Mouse (Mus musculus): ENCODE results near the gene Atp7b.

Gene Atp7b

DNA sequence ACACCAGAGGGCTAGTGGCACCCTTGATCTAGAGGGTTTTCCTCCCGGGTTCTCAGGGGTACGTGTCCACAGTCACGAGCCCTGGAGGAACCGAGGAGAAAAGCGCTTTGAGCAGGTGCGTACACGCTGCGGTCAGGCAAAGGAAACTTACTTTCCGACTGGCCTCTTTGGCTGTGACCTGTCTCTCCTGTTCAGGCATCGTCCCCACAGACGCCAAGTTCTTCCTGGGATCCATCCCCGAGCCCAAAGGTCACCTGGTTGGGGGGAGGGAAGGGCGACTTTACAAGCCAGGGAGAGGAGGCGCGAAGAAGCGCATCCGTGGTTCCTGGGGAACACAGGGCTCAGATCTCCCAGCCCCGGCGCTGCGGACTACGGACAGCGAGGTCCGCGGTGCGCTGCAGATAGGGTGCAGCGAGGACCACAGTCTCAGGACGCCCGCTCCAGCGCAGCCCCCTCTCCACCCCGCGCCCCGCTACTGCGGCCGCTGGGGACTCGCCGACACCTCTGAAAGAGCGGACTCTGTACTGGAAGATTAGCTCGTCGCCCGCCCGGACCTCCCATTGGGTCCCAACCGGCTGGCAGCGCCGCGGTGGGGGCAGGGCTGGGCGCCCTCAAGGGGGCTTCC is at the start of gene Atp7b:
TSS of gene Atp7b (minus strand) at position 485 of the 625 bp plus-strand sequence.
- no peak for DNase-seq (ENCODE audit: low spot score)

DNA sequence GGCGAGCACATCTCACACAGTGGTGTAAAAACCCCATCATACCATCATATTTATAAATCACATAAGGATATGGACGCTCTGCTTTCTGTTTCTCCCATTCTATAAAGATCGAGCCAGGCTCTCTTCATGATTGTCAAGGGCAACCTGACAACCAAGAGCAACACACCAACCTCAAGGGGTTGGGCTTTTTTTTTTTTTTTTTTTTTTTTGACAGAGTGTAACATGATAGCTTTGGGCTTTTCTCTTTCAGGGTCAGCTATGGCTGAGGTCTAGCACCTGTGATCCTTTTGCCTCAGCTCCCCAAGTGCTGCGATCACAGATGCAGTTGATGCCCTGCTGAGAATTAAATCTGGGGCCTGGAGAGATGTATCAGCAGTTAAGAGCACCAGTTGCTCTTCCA is 46.9 kb upstream of the Atp7b start:
- DNase-seq (ENCODE audit: low spot score), result no peak

GRCm38 (mm10) chr8:22091568-22091967 is 31.5 kb upstream of the Atp7b start:
- no peak for DNase-seq (ENCODE audit: low spot score)

DNA sequence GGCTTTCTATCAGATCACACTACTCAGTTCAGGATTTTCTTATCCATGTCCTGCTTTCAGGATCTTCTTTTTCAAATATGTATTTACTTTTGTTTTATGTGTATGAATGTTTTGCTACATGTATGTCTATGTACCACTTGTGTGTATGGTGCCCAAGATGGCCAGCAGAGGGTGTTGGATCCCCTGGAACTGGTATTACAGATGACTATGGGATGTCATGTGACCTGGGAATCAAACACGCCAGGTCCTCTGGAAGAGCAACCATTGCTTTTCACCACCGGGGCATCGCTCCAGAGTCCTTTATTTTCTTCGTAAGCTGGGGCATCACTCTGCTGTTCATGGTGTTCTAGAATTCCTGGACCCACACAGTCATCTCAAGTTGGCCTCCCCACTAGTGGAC is 29.1 kb upstream of the Atp7b start:
- no peak for DNase-seq (ENCODE audit: low spot score)

DNA sequence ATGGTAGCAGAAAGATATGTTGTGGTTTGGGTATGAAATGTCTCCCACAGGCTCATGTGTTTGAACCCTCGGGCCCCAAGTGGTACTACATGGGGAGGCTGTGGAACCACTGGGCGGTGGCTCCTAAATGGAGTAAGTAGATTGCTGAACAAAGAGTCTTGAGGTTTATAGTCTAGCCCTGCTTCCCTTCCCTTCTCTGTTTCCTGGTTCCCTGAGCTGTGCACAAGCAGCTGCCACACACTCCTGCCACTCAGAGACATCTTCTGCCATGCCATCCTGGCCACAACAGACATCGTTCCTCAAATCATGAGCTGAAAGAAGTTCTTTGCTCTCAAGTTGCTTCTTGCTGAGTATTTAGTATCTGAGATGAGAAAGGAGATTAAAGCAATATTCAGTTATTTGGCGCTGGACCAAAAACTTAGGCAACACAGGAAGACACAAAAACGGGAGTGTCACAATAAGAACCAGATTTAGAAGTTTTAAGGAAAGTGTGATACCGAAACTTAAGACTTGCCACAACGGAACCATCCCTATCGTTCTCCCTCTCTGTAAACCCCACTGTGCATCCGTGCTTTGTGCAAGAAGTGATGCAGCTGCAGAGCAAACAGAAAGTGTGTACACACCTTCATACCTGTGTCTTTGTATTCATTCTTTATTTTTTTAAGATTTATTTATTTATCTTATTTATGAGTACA is 19.4 kb upstream of the Atp7b start:
- DNase-seq (ENCODE audit: low spot score), result no peak

- no peak for DNase-seq (ENCODE audit: low spot score)
Observed at GRCm38 (mm10) chr8:22061126-22061525, 1.0 kb upstream of the Atp7b start.

DNA sequence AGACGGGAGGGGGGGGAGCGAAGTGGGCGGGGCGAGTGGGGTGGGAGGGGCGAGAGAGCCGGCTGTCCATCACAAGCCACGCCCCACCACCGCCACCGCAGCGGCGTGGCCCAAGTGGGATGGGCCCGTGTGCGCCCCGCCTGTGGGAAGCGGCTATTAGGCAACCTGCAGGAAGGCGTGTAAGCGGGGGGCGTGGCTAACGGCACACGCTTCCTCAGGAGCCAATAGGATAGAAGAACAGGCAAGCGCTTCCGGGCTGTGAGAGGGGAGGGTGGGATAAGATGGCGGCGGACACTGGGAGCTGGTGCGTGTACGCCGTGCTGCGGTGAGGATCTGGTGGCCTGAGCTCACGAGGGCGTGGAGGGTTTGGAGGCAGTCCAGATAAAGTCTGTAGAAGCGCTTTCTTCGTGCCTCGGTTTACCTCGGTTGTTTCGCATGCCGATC is 363 bp upstream of the Atp7b start, which contains the start of gene Alg11:
TSS of gene Alg11 (plus strand) at position 276 of the 444 bp plus-strand sequence.
- DNase-seq (ENCODE audit: low spot score), result peak; percentile 85

GRCm38 (mm10) chr8:22059153-22059738 is 859 bp downstream of the Atp7b start:
- no peak for DNase-seq (ENCODE audit: low spot score)

GRCm38 (mm10) chr8:22058368-22058767 is 1.7 kb downstream of the Atp7b start:
- DNase-seq (ENCODE audit: low spot score), result no peak

DNA sequence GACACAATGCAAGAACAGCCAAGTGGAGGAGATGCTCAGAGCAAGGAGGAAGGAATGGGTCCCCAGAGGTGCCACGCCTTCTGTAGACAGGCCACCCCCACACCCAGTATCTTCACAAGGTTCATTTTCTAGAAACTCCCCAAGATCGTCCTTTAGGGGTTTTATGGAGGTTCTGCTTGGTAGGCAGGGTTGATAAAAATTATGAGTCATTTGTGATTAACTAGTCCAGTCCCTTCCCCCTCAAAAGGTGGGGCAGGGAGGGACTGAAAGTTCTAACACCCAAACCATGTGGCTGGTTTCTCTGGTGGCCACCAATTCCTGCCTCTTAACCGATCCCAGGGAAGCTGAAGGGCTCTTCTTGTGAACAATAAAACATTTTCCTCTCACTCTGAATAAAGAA is 3.3 kb downstream of the Atp7b start:
- DNase-seq (ENCODE audit: low spot score), result no peak

DNA sequence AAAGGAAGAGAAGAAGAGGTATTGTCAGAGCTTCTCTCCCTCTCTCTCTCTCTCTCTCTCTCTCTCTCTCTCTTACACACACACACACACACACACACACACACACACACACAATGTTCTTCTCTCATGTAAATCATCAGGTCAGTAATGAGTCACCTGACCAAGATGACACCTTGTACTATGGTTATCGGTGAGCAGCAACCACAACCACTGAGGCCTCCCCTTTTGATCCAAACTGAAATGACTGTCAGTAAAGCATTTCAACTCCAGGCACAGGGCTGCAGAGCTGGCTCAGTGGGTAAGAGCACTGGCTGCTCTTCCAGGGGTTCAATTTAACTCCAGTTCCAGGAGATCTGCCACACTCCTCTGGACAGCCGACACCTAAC is 4.6 kb downstream of the Atp7b start:
- DNase-seq (ENCODE audit: low spot score), result no peak

GRCm38 (mm10) chr8:22054674-22055491 is 5.2 kb downstream of the Atp7b start:
- no peak for DNase-seq (ENCODE audit: low spot score)

GRCm38 (mm10) chr8:22047699-22048464 is 12.2 kb downstream of the Atp7b start:
- peak; percentile 30 for DNase-seq (ENCODE audit: low spot score)

DNA sequence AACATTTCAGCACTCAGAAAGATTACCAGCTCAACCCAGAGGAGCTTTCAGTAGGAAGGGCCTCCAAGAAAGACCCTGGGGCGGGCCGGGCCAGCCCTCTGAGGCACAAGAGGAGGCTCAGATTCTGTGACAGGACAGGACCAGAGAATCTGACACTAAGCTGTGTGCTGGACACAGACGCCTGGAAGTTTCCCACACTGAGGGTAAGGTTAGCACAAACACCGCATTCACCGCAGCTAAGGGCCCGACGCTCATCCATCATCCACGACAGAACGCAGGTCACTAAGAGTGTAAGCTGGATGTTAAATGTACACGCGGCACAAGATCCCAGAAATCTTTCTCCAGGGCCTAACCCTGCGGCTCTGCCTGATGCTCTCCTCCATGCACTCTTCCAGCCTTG is 16.4 kb downstream of the Atp7b start:
- no peak for DNase-seq (ENCODE audit: low spot score)

- DNase-seq (ENCODE audit: low spot score), result no peak
Observed at GRCm38 (mm10) chr8:22042515-22042914, 17.6 kb downstream of the Atp7b start.

DNA sequence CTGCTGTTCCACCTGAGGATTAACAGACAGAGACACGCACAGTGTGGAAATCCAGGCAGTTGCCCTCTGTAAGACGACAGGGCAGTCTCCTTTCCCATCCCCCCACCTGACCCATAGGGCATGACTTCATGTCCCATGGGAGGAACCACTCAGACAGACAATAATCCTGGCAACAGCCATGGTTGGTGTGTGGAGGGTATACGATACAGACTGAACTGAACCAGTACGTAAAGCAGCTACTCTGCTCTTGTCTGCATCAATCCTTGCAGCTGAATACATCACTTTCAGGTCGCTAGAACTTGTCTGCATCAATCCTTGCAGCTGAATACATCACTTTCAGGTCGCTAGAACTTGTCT is 20.0 kb downstream of the Atp7b start:
- no peak for DNase-seq (ENCODE audit: low spot score)

- no peak for DNase-seq (ENCODE audit: low spot score)
Observed at GRCm38 (mm10) chr8:22039468-22040152, 20.5 kb downstream of the Atp7b start.

DNA sequence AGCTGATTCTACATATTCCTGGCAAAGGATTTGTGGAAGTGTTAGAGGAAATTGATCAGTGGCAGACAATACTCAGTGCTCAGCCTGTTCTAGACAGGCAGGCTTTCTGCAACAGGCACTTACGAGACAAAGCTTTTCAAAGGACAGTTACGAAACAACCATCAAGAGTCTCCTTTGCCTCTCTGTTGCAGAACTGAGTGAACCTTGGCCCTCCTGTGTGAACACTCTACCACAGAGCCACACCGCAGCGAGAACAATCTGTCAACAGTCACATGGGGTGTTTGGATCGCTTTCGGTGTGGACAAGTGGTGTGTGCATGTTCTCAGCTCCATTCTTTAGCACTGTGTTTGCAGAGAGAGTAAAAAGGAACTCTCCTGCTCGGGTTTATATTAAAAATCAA is 23.1 kb downstream of the Atp7b start:
- no peak for DNase-seq (ENCODE audit: low spot score)

GRCm38 (mm10) chr8:22036137-22036536 is 24.0 kb downstream of the Atp7b start:
- DNase-seq (ENCODE audit: low spot score), result no peak

- DNase-seq (ENCODE audit: low spot score), result no peak
Observed at GRCm38 (mm10) chr8:22030990-22031389, 29.1 kb downstream of the Atp7b start.

GRCm38 (mm10) chr8:22028973-22029372 is 31.1 kb downstream of the Atp7b start:
- DNase-seq (ENCODE audit: low spot score), result no peak
